Mouse (Mus musculus) C2C12 (cell line): ENCODE results near the gene Tcn2.

ENCODE experiments used
- CEBPB ChIP-seq: IDR thresholded peaks from one replicate; pipeline ENCODE4 v1.6.1; 2011; ENCODE audit warnings: low read depth, mild to moderate bottlenecking, control low read depth, moderate library complexity
- CTCF ChIP-seq: IDR thresholded peaks from one replicate; pipeline ENCODE4 v1.5.1; 2011; ENCODE audit not compliant: control insufficient read depth, insufficient read depth, insufficient read length
- FOSL1 ChIP-seq: IDR thresholded peaks from one replicate; pipeline ENCODE4 v1.8.0; 2011; ENCODE audit warnings: mild to moderate bottlenecking, low read length; ENCODE audit not compliant: poor library complexity, insufficient read depth, severe bottlenecking
- MAX ChIP-seq: IDR thresholded peaks from one replicate; pipeline ENCODE4 v1.6.1; 2011; ENCODE audit warnings: mild to moderate bottlenecking, control low read depth
- MYOD1 ChIP-seq: IDR thresholded peaks from one replicate; pipeline ENCODE4 v1.6.1; 2011; ENCODE audit warnings: low read depth; ENCODE audit not compliant: control insufficient read depth, insufficient read length
- MYOG ChIP-seq: IDR thresholded peaks from one replicate; pipeline ENCODE4 v1.6.1; 2011; ENCODE audit not compliant: control insufficient read depth, insufficient read length; ENCODE audit errors: extremely low read depth
- USF1 ChIP-seq: IDR thresholded peaks from one replicate; pipeline ENCODE4 v1.6.1; 2011; ENCODE audit warnings: low read depth, mild to moderate bottlenecking, control low read depth, moderate library complexity

DNA sequence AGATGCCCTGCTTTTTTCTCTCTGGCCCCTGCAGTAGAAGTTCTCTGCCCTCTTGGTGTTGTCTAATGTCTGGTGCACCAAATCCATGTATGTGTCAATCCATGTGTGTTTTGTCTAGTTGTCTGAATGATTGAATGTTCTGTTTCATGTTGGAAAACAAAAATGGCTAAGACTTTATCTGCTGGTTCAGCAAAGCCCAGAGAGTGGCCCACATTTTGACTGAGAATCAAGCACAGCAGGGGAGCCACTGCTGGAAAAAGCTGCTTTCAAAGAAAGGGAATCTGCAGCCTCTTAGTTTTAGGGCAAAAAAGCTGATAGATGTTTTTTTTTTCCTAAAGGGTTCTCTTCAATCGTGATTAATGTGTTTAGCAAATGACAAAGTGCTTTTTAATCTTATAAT, 14.4 kb upstream of the Tcn2 start:
- no peak for TF ChIP-seq CTCF
- TF ChIP-seq MYOG, result no peak
- TF ChIP-seq MAX, result no peak
- TF ChIP-seq USF1, result no peak
- no peak for TF ChIP-seq MYOD1
- TF ChIP-seq CEBPB, result no peak
- TF ChIP-seq FOSL1, result no peak
